Mouse (Mus musculus) layer of hippocampus, postnatal 36 days (tissue): ENCODE data around the gene Tfe3. TPM values are rescaled to one million over a fixed set of nuclear protein-coding genes. Genes with fewer than 3 reads are reported as not detected.
A peak's percentile ranks its signal among the peaks of the same experiment; 100 is the strongest.
"Not testable (repeated sequence)": the region's sequence is repeated elsewhere in the genome, so short reads cannot be mapped to it uniquely, and the experiment has no call there.

Source experiments
- DNase-seq, 2 experiments: peaks; one replicate each; pipeline ENCODE4 v3.0.0; 2022
- total RNA-seq, 2 experiments: library from RNA; stranded (reverse); gene quantifications; 2 replicates each; pipeline ENCODE4 v1.2.3; 2021

Gene Tfe3
- total RNA-seq: 10 to 100 TPM; 26.7 to 27.4 TPM

DNA sequence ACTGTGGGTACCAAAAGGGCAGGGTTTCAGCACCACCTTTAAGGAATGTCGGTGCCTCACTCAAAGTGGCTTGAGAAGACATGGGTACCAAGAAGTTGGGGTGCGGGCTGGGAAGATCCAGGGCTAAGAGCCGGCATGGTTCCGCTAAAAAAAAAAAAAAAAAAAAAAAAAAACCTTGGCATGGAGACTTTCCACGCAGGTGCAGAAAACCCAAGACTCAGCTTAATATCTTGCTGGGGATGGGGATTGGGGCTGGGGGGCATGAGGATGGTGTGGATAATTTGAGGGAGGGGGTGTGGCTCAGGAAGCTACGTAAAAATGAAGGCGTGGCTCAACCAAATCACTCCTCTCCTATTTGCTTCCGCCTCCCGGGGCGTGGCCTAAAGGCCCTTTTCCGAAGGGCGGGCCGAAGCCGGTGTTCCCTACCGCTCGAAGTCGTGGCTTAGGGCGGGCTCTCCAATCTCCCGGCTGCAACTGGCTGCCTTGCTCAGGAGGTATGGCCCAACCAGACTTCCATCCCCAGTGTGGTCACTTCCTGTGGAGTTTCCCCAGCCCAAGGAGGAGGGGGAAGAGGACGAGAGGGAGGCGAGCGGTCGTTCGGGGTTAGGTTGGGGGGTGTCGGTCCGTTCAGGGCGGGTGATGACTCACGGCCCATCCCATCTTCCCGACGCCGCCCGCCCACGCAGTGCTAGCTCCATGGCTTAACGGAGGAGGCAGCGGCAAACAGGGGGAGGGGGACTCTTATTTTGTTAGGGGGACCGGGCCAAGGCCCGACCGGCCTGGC, at the start of gene Tfe3:
Gene Tfe3, plus strand, starts transcription at position 424 of the 784 bp plus-strand sequence.
- peak; percentile 89 to 90 for DNase-seq

DNA sequence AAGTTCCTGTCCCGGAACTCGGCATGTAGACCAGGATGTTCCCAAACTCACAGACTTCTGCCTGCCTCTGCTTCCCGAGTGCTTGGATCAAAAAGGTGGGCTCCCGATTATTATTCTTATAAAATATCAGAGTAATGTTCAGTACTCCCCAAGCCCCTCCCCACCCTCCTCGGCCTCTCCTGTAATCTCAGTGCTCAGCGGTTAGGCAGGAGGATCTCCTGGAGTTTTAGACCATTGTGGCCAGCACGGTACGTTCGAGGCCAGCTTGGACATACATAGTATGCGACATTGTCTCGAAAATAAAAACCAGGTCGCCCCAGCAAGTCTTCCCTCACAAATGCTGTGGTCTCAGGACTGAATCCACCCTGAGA, 48.6 kb upstream of the Tfe3 start:
- DNase-seq: not testable (repeated sequence)

DNA sequence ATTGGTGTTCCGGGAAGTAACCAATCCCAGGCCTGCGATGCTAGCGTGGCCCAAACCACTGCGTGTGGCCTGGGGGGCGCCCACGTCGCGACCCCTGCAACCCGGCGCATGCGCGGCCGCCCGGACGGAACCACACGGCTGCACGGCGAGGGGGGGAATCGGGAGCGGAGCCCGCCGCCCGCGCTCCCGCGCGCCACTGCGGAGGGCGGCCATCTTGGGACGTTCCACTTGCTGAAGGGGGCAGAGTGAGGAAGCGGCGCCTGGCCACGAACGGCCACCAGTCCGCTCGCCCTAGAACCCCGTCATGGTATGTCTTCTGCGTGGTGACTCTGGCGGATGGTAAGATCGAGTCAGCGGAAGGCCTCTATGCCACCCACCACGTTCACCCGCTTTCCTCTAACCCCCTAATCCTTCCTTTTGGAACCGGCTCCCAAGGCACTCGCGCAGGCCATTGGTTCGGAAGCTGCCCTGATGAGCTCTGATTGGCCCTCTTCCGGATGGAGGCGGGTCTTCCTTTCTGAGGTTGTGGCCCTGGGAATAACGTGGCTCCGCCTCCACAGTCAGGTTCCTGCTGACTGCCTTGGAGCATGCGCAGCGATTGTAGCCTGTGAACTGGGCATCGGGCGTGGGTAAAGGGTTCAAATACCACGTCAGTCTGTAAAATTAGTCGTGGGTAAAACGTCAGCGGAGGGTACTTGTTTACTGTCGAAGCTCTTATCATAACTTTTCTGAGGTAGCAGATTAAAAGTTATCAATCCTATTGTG, 48.0 kb upstream of the Tfe3 start, which contains the start of gene Wdr45:
Gene Wdr45, plus strand, starts transcription at position 199 of the 765 bp plus-strand sequence.
- peak; percentile 88 to 91 for DNase-seq

DNA sequence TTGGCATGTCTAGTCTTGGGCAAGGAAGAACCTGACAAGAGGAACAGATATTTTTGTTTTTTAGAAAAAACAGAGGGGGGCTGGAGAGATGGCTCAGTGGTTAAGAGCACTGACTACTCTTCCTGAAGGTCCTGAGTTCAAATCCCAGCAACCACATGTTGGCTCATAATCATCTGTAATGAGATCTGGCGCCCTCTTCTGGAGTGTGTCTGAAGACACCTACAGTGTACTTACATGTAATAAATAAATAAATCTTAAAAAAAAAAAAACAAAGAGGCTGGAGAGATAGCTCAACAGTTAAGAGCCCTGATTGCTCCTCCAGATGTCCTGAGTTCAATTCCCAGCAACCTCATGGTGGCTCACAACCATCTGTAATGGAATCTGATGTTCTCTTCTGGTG, 46.3 kb upstream of the Tfe3 start:
- DNase-seq: not testable (repeated sequence)

DNA sequence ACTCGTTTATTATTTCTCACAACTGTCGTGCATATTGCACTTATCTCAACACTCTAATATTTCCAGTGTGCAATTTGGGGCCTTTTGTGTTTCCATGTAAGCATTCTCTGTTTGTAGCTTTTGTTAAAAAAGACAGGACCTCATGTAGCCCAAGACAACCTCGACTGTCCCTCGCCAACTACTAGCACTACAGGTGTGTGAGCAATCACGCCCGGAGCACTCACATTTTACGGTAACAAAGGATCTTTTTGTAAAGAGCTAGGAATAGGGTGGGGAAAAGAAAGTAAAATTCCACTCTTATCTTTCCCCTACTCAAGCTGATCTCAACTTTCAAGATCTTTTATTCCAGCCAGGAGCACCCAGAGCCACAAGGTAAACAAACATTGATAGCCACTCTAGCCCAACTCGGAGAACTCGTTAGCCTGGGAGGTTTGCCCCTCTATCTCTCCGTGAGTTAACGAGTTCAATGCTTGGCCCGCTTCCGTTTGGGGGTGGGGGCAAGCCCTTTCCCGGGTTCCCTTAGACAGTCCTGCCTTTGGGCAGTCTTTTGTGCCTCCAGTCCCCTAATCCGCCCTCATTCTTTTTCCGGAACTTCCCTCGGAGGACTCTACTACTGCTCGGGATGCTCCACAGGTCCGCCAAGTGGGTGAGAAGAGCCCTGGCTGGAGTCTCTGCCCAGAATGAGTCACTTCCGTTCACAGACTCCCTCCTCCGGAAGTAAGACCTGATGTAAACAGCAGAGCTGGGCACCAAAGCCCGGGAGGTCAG, 40.7 kb upstream of the Tfe3 start, which contains the start of gene Gm45208:
Gene Gm45208, plus strand, starts transcription at position 732 of the 768 bp plus-strand sequence.
- DNase-seq: peak; percentile 64 to 73

DNA sequence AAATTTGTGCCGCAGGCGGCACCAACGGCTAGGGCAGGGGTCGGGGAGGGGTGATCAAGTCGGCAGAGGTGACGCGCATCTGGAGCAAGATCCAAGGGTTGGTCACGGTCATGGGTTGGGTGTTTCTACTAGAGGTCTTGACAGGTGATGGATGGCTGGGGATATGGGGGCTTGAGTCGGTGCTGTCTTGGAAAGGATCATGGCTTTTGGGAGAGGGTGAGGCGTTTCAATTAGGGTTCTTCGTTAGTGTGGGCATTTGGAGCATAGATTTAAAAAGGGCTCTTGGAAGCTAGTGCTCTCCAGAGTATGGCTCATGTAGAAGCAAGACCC, 40.1 kb upstream of the Tfe3 start:
- no peak for DNase-seq

DNA sequence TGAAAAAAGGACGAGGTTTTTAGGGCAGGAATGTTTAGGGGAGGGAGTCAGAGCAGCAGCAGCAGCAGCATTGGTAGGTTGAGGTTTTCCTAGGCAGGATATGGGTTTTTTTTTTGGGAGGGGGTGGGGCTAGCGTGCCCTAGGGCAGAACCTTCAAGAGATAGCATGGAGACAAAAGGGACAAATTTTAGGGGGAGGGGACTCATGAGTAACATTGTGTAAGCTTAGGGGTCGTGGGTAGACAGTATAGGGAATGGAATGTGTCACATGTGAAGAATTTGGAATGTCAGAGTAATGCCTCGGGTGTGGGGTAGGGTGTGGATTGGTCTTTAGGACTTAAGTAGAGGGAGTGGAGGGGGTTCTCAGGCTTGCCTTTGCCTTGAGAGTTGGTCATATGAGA, 39.7 kb upstream of the Tfe3 start:
- DNase-seq: no peak

DNA sequence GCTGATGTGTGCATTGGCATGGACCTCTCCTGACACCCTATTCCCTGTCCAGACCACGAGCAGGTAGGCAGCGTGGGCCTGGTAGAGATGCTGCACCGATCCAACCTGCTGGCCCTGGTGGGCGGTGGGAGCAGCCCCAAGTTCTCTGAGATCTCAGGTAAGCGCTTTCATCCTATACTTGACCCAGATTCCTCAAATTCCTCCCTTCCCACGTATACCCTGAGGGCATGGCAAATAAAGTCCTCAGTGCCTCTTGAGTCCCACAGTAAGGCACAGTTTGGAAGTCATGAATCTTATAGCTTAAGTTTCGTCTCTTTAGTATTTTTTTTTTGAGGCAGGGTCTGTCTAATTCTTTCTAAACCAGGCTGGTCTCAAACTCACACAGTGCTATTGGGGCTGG, 38.2 kb upstream of the Tfe3 start:
- no peak for DNase-seq

DNA sequence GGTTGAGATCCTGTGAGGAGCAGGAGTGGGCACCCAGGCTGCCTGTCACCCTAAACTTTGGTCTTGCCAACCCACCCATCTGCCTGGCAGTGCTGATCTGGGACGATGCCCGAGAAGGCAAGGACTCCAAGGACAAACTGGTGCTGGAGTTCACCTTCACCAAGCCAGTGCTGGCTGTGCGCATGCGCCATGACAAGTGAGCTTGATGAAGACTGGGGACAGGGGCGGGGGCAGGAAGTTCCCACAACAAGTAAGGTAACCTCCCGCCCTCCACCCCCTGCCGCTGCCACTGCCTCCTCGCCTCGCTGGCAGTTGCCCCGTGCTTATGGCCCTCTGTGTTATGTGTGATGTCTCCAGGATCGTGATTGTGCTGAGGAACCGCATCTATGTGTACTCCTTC, 36.5 kb upstream of the Tfe3 start:
- no peak for DNase-seq

DNA sequence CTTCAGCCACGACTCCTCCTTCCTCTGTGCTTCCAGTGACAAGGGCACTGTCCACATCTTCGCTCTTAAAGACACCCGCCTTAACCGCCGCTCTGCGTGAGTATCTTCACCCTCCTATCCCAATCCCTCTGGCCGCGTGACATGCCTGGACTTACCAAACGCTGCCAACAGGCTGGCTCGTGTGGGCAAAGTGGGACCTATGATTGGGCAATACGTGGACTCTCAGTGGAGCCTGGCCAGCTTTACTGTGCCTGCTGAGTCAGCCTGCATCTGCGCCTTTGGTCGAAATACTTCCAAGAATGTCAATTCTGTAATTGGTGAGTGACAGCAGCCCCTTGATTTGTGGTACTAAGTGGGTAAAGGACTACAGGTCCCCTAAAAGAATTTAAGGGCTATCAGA, 35.2 kb upstream of the Tfe3 start:
- no peak for DNase-seq

DNA sequence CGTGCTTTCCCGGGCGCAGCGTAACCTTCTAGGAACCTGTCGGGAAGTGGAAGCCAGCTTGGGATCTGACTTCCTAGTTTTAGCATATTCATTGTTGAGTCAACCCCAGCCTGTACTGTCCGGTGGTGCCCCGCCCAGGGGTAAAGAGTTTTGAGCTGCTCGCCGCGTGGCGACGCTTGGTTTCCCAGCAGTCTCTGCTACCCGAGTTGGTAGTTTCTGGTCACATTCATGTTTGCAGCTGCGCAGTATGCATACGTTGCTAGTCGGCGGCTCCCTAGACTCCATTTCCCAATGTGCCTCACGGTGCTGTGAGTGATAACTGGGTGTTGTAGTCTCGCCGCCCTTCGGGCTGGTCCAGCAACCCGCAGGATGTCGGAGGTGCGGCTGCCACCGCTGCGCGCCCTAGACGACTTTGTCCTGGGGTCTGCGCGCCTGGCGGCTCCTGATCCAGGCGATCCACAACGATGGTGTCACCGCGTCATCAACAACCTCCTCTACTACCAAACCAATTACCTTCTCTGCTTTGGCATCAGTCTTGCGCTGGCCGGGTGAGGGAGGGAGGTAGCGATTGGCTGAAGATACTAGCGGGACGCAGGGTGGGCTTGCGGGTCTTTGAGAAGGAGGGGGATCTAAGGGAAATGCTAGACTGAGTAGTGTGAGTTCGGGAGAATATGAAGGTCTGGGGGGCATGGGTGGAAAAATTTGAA, 34.0 kb upstream of the Tfe3 start, which contains the start of gene Praf2:
Gene Praf2, plus strand, starts transcription at position 225 of the 707 bp plus-strand sequence.
- peak; percentile 80 to 83 for DNase-seq

DNA sequence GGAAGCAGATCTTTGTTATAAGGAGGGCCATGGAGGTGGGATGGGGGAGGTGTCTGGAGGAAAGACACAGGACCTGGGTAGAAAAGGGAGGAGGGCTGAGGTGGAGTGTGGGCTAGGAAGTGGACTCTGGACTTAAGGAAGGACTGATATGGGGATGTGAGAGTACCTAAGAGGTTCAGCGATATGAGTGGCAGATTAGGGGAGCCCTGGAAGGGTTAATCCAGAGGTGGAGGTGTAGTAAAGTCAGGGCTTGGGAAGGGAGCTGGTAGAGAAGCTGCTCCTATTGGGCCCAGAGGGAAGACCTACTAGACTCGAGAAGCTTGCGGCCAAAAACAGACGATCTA, 33.5 kb upstream of the Tfe3 start:
- no peak for DNase-seq

DNA sequence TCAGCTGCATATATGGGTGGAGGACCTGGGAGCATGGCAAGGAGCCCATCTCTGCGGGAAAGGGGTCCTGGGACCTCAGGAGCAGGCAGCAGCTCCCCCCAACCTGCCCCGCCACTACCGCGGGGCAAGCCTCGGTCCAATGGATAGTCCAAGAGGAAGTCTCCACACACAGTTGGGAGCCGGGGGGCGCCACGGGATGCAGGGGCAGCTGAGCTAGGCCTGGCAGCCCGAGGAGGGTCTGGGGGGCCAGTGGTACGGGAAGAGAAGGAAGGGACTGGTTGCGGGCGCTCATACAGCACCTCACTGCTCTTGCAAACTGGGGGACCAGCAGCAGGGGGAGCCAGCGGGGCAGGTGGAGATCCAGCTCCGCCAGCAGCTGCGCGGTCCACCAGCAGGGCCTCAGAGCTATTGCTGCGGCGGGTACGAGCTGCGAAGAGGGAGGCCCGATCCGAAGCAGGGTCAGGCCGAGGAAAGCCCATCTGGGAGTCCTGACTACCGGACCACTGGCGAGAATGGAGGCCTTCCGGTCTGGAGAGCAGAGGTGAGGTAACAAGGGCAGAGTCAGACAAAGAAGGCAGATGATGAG, 28.7 kb upstream of the Tfe3 start:
- DNase-seq: peak in 1 of 2 experiments; percentile 50

DNA sequence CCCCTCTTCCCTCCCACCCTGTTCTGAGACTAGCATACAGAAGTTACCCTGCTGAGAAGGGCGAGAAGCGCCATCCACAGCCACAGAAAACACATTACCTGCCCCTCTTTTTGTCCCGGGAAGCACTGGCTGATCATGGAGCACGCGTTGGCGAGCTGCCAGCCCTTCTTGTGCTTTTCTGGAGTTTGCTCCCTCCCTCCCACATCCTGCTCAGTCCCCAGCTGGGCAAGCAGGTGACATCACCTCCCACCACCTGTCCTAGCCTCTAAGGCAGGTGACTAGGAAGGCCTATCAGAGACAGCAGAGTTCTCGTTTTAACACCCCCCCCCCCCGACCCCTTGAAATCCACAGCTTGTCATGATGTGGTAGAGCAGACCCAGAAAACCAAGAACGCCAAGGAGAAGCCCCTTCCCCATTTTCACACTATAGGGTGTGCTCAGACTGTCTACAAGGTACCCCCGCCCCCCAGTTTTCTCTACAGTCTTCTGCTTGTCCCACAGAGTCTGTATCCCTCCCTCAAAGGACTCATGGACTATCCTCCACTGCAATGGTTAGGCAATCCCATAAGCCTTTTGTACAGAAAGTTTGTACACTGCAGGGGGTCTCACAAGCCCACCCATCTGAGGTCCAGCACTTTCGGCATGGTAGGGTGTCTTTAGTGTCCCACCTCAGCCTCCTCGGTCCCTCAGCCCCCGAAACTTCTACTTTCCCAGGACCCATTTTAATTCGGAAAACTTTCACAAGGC, 22.9 kb upstream of the Tfe3 start:
- DNase-seq: no peak

DNA sequence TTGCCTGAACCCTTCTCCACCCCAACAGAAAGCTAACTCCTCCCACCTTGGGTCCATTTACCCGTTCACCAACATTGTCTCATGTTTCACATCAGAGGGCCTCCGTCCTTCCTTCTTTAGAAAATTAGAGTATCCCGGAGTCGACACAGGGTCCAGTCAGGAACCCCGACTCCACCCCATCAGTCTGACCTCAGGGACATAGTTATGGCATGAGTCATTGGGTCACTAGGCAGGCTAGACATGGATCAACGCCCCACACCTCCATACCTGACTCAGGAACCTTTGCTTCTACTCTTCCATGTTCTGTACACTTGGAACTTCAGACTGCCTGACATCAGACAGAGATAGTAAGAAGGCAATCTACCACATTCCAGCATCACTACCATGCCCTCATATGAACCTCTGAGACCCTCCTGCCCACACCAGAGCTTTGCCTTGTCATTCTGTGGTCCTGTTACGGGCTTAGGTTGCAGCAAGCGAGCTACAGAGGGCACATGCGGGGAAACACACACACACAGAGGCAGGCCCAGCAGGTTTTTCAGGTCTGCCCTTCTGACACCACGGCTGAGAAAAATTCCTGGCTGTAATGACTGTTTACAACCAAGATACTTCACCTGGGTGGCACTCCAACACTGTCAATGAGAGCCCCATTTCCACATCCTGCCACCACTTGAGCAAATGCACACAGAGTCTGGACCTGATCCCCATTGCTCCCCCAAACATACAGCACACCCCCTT, 22.1 kb upstream of the Tfe3 start:
- DNase-seq: no peak

DNA sequence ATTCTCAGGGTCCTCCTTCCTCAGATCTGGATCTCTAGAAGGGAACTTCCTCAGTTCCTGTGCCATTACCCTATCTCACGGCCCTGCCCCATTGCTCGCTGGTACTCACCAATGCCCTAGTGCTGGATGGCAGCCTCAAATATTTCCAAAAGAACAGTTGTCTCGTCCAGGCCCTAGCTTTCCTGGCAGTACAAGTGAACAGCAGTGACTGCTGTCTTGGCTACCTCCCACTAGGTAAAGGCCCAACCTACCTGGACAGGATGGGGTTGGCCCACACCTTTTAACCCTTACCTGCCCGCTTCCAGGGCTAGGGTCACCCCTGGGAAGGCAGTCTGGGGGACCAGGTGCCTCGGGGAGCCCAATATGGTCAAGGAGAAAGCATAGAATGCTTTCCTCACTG, 21.3 kb upstream of the Tfe3 start:
- no peak for DNase-seq

DNA sequence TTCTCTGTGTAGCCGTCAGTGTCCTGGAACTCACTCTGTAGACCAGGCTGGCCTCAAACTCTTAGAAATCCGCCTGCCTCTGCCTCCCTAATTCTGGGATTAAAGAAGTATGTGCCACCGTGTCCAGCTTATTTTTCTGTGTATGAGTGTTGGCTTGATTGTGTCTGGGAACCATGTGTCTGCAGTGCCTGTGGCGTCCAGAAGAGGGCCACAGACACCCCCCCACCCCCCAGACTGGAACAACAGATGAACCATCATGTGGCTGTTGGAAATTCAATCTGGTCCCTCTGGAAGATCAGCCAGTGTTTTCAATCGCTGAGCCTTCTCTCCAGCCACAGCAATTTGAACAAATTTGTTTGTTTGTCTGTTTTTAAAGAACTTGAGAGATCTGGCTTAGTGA, 18.9 kb upstream of the Tfe3 start:
- no peak for DNase-seq

DNA sequence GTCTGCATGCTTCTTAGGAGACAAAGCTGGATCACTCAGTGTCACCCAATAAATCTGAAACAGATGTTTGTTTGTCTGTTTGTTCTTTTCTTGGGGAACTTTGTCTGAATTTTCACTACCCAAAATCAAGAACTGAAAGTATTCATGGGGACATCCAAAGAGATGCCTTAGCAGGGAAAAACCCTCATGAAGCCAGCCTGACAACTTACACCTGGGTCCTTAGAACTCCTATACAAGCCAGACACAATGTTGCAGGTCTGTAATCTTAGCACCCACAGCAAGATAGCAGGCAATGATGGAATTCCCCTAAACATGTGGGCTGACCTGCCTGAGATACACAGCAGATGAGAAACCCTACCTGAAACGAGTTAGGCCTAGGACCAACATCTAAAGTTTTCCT, 17.4 kb upstream of the Tfe3 start:
- no peak for DNase-seq

DNA sequence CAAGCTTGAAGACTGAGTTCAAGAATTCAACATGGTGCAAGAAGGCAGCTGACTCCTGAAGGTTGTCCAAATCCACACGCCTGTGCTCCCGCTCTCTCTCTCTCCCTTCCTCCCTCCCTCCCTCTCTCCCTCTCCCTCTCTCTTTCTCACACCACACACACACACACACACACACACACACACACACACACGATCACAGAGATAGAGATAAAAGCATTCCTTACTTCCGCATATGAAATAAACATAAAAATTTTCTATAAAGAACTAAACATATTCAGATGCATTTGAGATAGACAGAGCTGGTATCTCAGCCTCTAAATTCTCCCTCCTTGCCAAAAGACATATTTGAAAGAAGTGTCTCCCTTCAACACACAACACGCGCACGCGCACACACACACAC, 16.9 kb upstream of the Tfe3 start:
- DNase-seq: no peak

DNA sequence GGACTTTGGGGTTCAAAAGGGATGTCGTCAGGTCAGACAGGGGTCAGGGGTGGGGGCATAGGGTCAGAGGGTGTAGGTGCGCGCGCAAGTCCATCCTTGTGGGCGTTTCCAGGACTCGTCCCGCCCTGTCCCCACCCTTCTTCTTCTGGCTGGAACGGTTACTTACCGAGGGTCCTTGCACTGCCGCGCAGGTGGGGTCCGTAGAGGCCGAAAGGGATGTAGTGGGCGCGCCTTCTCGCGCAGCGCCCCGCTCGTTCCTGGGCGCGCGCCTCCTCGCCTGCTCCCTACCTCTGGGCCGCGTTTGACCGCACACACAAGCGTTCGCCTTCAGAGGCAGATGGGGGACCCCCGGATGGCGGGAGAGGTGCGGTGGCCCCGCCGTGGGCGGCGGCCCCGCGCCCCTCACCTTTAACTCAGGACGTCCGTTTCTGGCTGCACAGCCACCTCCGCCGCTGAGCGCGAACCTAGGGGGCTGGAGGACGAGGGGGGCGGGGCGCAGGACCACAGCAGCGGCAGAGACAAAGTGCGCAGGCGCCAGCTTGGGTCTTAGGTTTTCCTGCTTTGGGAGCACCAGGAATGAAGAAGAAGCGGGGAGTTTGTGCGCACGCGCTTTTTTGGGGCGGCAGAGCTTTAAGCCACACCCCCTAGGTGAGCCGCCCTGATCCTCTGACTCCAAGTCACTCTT, 11.8 kb upstream of the Tfe3 start, which contains the start of gene Ccdc120:
Gene Ccdc120, minus strand, starts transcription at position 474 of the 685 bp plus-strand sequence.
- DNase-seq: peak; percentile 57 to 65
